ENCODE assay signal across 13 mouse cellular contexts in the genomic region with DNA sequence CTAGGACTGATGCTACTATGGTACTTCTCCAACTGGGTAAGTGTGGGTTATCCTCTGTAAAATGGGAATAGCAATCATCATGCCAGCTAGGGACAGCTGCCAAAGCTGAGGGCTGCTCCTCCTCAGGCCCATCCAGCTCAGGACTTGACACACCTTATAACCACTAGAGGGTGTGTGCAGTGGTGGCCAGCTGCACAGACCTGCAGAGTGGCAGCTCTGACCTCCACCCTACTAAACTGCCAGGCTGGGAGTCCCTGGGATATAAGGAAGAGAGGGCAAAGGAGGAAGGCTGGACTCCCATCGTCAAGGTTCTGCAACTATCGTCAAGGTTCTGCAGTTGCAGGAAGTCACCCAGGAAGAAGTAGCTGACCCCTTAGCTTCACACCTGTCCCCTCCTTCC. TPM values are rescaled to one million over a fixed set of nuclear protein-coding genes. Genes with fewer than 3 reads are reported as not detected.
DNase-seq lines count a peak whose midpoint lies in the region; ATAC-seq and TF ChIP-seq lines count a peak whose summit lies in the region.
"Had no signal": no experiment of that assay in that cellular context is flagged by ENCODE, and none has a peak within 500 bp of the region (broad histone marks: within the 10 kb centered on the region; RNA-seq: fewer than 3 reads in every experiment).

No protein-coding gene starts in this region.

- no peaks in the 10 kb centered on the region for H3K9me3 ChIP-seq in kidney, embryonic 15.5 days (replicated peaks)
- H3K9me3 ChIP-seq: embryonic facial prominence, embryonic 13.5 days; limb, embryonic 12.5 days had no signal

- H3K4me1 ChIP-seq in kidney, adult 2 months (ENCODE audit: control insufficient read depth, insufficient read depth, low read length): peaks cover 2% of the 10 kb centered on the region; the same call in 1 of the 2 replicates
- H3K4me1 ChIP-seq in kidney, embryonic 15.5 days: peaks cover 27% of the 10 kb centered on the region
- H3K4me1 ChIP-seq in embryonic fibroblast, embryonic 13.5 days (ENCODE audit: control insufficient read depth, insufficient read depth, low read length): no peaks in the 10 kb centered on the region
- H3K4me1 ChIP-seq in liver, adult 2 months (ENCODE audit: control insufficient read depth, insufficient read depth, low read length): 0 out of 2 replicates have a peak, but pooled peaks cover 2% of the 10 kb centered on the region

- peaks cover 5% of the 10 kb centered on the region; the same call in 1 of the 2 replicates for H3K79me2 ChIP-seq in liver, adult 2 months (ENCODE audit: control insufficient read depth, insufficient read depth, low read length)

- TF ChIP-seq POLR2A in kidney, adult 2 months (IDR thresholded peaks at IDR 0.05; ENCODE audit: low read depth, low read length): no peak
- TF ChIP-seq POLR2A in embryonic fibroblast, embryonic 13.5 days (IDR thresholded peaks at IDR 0.05; ENCODE audit: low read depth, low read length): no peak
- no peak for TF ChIP-seq POLR2A in liver, adult 2 months (IDR thresholded peaks at IDR 0.05; ENCODE audit: extremely low read depth, insufficient read depth, low read length)

- H3K27me3 ChIP-seq in kidney, adult 2 months (replicated peaks; ENCODE audit: control insufficient read depth, insufficient read depth, low read length): no peaks in the 10 kb centered on the region
- no peaks in the 10 kb centered on the region for H3K27me3 ChIP-seq in kidney, embryonic 15.5 days
- H3K27me3 ChIP-seq in liver, adult 2 months (ENCODE audit: control insufficient read depth, insufficient read depth, low read length): no peaks in the 10 kb centered on the region
- H3K27me3 ChIP-seq: embryonic facial prominence, embryonic 13.5 days; limb, embryonic 12.5 days; Patski had no signal

- H3K36me3 ChIP-seq in kidney, adult 2 months (ENCODE audit: control insufficient read depth, insufficient read depth, low read length): no peaks in the 10 kb centered on the region
- no peaks in the 10 kb centered on the region for H3K36me3 ChIP-seq in kidney, embryonic 15.5 days
- no peaks in the 10 kb centered on the region for H3K36me3 ChIP-seq in liver, adult 2 months (ENCODE audit: control insufficient read depth, insufficient read depth, low read length)
- H3K36me3 ChIP-seq: embryonic facial prominence, embryonic 13.5 days; limb, embryonic 12.5 days had no signal

- peak; percentile 54 for TF ChIP-seq CTCF in kidney, adult 2 months (conservative IDR thresholded peaks at IDR 0.05; ENCODE audit: insufficient read depth, insufficient read length, low read depth, low read length)
- TF ChIP-seq CTCF in embryonic fibroblast, embryonic 13.5 days (IDR thresholded peaks at IDR 0.05; ENCODE audit: borderline replicate concordance, insufficient read depth, low read length): peak; percentile 43; the same call in 1 of the 2 replicates
- peak; percentile 61 for TF ChIP-seq CTCF in liver, adult 2 months (IDR thresholded peaks at IDR 0.05; ENCODE audit: low read depth, low read length)

- WGBS in kidney, adult 2 months: 7% methylated on average over 2 of the region's 2 CpGs
- 21% methylated on average over 2 of the region's 2 CpGs for WGBS in kidney, embryonic 15.5 days
- 15% methylated on average over 2 of the region's 2 CpGs for WGBS in liver, adult 2 months

- no peak overlapping the region for H3K4me2 ChIP-seq in kidney, embryonic 15.5 days
- H3K4me2 ChIP-seq: embryonic facial prominence, embryonic 13.5 days; limb, embryonic 12.5 days had no signal

- no peak overlapping the region for H3K4me3 ChIP-seq in kidney, adult 2 months (ENCODE audit: insufficient read depth, low read depth, low read length)
- no peak overlapping the region for H3K4me3 ChIP-seq in kidney, embryonic 15.5 days (replicated peaks)
- H3K4me3 ChIP-seq in embryonic fibroblast, embryonic 13.5 days (ENCODE audit: insufficient read depth, low read length): no peak overlapping the region
- no peak overlapping the region for H3K4me3 ChIP-seq in liver, adult 2 months (ENCODE audit: insufficient read depth, low read depth, low read length)
- H3K4me3 ChIP-seq: embryonic facial prominence, embryonic 13.5 days; limb, embryonic 12.5 days had no signal

- no peak for ATAC-seq in kidney, embryonic 15.5 days (replicated peaks; ENCODE audit: low FRiP score)
- ATAC-seq in granulocyte monocyte progenitor cell, adult 5-6 weeks (replicated peaks; ENCODE audit: poor library complexity, severe bottlenecking): no peak
- ATAC-seq: Patski had no signal

- no peak overlapping the region for H3K27ac ChIP-seq in kidney, adult 2 months (ENCODE audit: insufficient read depth, low read depth, low read length)
- H3K27ac ChIP-seq in kidney, embryonic 15.5 days: no peak overlapping the region
- no peak overlapping the region for H3K27ac ChIP-seq in embryonic fibroblast, embryonic 13.5 days (ENCODE audit: insufficient read depth, low read length)
- H3K27ac ChIP-seq in liver, adult 2 months (replicated peaks; ENCODE audit: insufficient read depth, low read depth, low read length): no peak overlapping the region
- H3K27ac ChIP-seq: embryonic facial prominence, embryonic 13.5 days; limb, embryonic 12.5 days had no signal

- peak; percentile 50 for DNase-seq in kidney, adult 2 months
- peak; percentile 17 to 18 for DNase-seq in B cell, adult 2 months
- peak; percentile 54 for DNase-seq in liver, adult 2 months (ENCODE audit: extremely low read depth, low read depth, low spot score)
- no peak for DNase-seq in adrenal gland, adult 2 months
- no peak for DNase-seq in retina, embryonic 14.5 days (ENCODE audit: low spot score)
- DNase-seq: gastrocnemius, postnatal 25 days; right cerebral cortex, postnatal 4 days had no signal

- no peak overlapping the region for H3K9ac ChIP-seq in kidney, embryonic 15.5 days
- no peak overlapping the region for H3K9ac ChIP-seq in liver, adult 2 months (ENCODE audit: low read depth, low read length)
- H3K9ac ChIP-seq: embryonic facial prominence, embryonic 13.5 days; limb, embryonic 12.5 days had no signal

RNA-seq across cellular contexts. Expression of a gene that starts 3.1 kb away (rescaled TPM):
- 15.9 and 22.8 TPM in 2 replicates for polyA plus RNA-seq in kidney, adult 2 months (2012; rRNA removed)
- 10.6 and 12.3 TPM in 2 replicates for polyA plus RNA-seq in kidney, embryonic 15.5 days (2015; fragmentation: Nextera tagmentation; extraction: Ambion mirVana)
- polyA plus RNA-seq in embryonic fibroblast, embryonic 13.5 days (2011; ENCODE audit: insufficient read length, low read depth, missing spikeins): 7.5 and 8.3 TPM in 2 replicates
- 4.1 and 6.0 TPM in 2 replicates for total RNA-seq in liver, adult 2 months (2014; rRNA removed)
- 11.4 and 12.6 TPM in 2 replicates for polyA plus RNA-seq in liver, adult 2 months (2012; rRNA removed)
- total RNA-seq in granulocyte monocyte progenitor cell, adult 5-6 weeks (2014; fragmentation: Nextera tagmentation): 0.56 and 1.4 TPM in 2 replicates
- total RNA-seq in granulocyte monocyte progenitor cell, adult 5-6 weeks (2017): 1.3 and 1.7 TPM in 2 replicates
- 10 to 100 TPM in 1 of 2 experiments, 1 to 10 TPM in 1; 6.0 to 12.9 TPM for total RNA-seq in adrenal gland, adult 2 months (2021)
- polyA plus RNA-seq in adrenal gland, adult 2 months (2012; rRNA removed): 43.4 and 52.4 TPM in 2 replicates

Comparison
In these comparisons a context has a peak if more than half of its experiments do, and no peak if none do; other contexts are left out.
1. DNase-seq: peak in kidney, adult 2 months (single experiment), B cell, adult 2 months (2 of 2) and liver, adult 2 months (single experiment); none in adrenal gland, adult 2 months (single experiment) and retina, embryonic 14.5 days (single experiment).
2. Peak in every context shown above with its lines, with median percentiles within 50 percentile points of each other: CTCF ChIP-seq.